ENCODE assay signal across 29 mouse cellular contexts in genomic region chr15:73969249-73970187, GRCm38 (mm10).
DNase-seq lines count a peak whose midpoint lies in the region; ATAC-seq and TF ChIP-seq lines count a peak whose summit lies in the region.
"Had no signal": no experiment of that assay in that cellular context is flagged by ENCODE, and none has a peak within 500 bp of the region (broad histone marks: within the 10 kb centered on the region; RNA-seq: fewer than 3 reads in every experiment).

No protein-coding gene starts in this region.

- no peaks in the 10 kb centered on the region for H3K27me3 ChIP-seq in forebrain, embryonic 14.5 days (replicated peaks; ENCODE audit: control insufficient read depth, insufficient read depth, low read length)
- H3K27me3 ChIP-seq in forebrain, embryonic 13.5 days, result no peaks in the 10 kb centered on the region
- no peaks in the 10 kb centered on the region for H3K27me3 ChIP-seq in neural tube, embryonic 13.5 days
- no peaks in the 10 kb centered on the region for H3K27me3 ChIP-seq in neural tube, embryonic 15.5 days (replicated peaks)
- H3K27me3 ChIP-seq: embryonic facial prominence, embryonic 13.5 days; intestine, embryonic 15.5 days; limb, embryonic 12.5 days; liver, embryonic 15.5 days; lung, embryonic 15.5 days; midbrain, embryonic 13.5 days; Patski had no signal

- no peak overlapping the region for H3K4me3 ChIP-seq in forebrain, embryonic 14.5 days (ENCODE audit: low read depth, low read length)
- no peak overlapping the region for H3K4me3 ChIP-seq in forebrain, embryonic 13.5 days
- no peak overlapping the region for H3K4me3 ChIP-seq in layer of hippocampus, adult 2 months
- H3K4me3 ChIP-seq in neural tube, embryonic 13.5 days, result no peak overlapping the region
- H3K4me3 ChIP-seq in neural tube, embryonic 15.5 days (replicated peaks), result no peak overlapping the region
- H3K4me3 ChIP-seq: embryonic facial prominence, embryonic 13.5 days; forebrain, embryonic 10.5 days; heart, adult 2 months; heart, embryonic 13.5 days; intestine, embryonic 15.5 days; limb, embryonic 12.5 days; liver, embryonic 15.5 days; lung, embryonic 15.5 days; midbrain, embryonic 13.5 days had no signal

- H3K9ac ChIP-seq in forebrain, embryonic 14.5 days (ENCODE audit: low read length), result no peak overlapping the region
- no peak overlapping the region for H3K9ac ChIP-seq in forebrain, embryonic 13.5 days
- no peak overlapping the region for H3K9ac ChIP-seq in neural tube, embryonic 13.5 days
- H3K9ac ChIP-seq in neural tube, embryonic 15.5 days (replicated peaks), result no peak overlapping the region
- H3K9ac ChIP-seq: embryonic facial prominence, embryonic 13.5 days; heart, embryonic 13.5 days; intestine, embryonic 15.5 days; limb, embryonic 12.5 days; liver, embryonic 15.5 days; lung, embryonic 15.5 days; midbrain, embryonic 13.5 days had no signal

- no peaks in the 10 kb centered on the region for H3K36me3 ChIP-seq in forebrain, embryonic 14.5 days (ENCODE audit: control insufficient read depth, insufficient read depth, low read length)
- no peaks in the 10 kb centered on the region for H3K36me3 ChIP-seq in forebrain, embryonic 13.5 days (ENCODE audit: poor library complexity, severe bottlenecking)
- H3K36me3 ChIP-seq in neural tube, embryonic 13.5 days, result no peaks in the 10 kb centered on the region
- no peaks in the 10 kb centered on the region for H3K36me3 ChIP-seq in neural tube, embryonic 15.5 days
- H3K36me3 ChIP-seq: embryonic facial prominence, embryonic 13.5 days; forebrain, embryonic 10.5 days; heart, embryonic 13.5 days; intestine, embryonic 15.5 days; limb, embryonic 12.5 days; liver, embryonic 15.5 days; lung, embryonic 15.5 days; midbrain, embryonic 13.5 days had no signal

- H3K4me1 ChIP-seq in forebrain, embryonic 14.5 days (ENCODE audit: control insufficient read depth, insufficient read depth, low read length), result no peaks in the 10 kb centered on the region
- H3K4me1 ChIP-seq in forebrain, embryonic 13.5 days, result peaks cover 6% of the 10 kb centered on the region
- peaks cover 22% of the 10 kb centered on the region for H3K4me1 ChIP-seq in neural tube, embryonic 13.5 days (replicated peaks)
- peaks cover 23% of the 10 kb centered on the region for H3K4me1 ChIP-seq in neural tube, embryonic 15.5 days
- H3K4me1 ChIP-seq: embryonic facial prominence, embryonic 13.5 days; forebrain, embryonic 10.5 days; heart, embryonic 13.5 days; intestine, embryonic 15.5 days; limb, embryonic 12.5 days; liver, embryonic 15.5 days; lung, embryonic 15.5 days had no signal

- peak; percentile 34 for DNase-seq in forebrain, embryonic 14.5 days (ENCODE audit: low spot score)
- no peak for DNase-seq in layer of hippocampus, adult 2 months (ENCODE audit: low spot score in 2 of 2)
- DNase-seq in layer of hippocampus, postnatal 25 days (ENCODE audit: extremely low spot score in 1 of 2, low spot score in 1 of 2), result no peak
- no peak for DNase-seq in neural tube, embryonic 10.5 days (ENCODE audit: extremely low spot score, low spot score)
- no peak for DNase-seq in adrenal gland, postnatal 10 days
- DNase-seq: adrenal gland, postnatal 14 days; cerebellum, adult 18-20 months; cerebellum, postnatal 10 days; heart, adult 2 months; heart, postnatal 10 days; kidney, adult 2 months; kidney, postnatal 4 days; lung, postnatal 36 days; right cerebral cortex, postnatal 25 days; spleen, adult 18-20 months; thymus, postnatal 14 days had no signal

- 62% methylated on average over 25 of the region's 25 CpGs for WGBS in forebrain, embryonic 14.5 days
- 62% methylated on average over 25 of the region's 25 CpGs for WGBS in forebrain, embryonic 13.5 days
- WGBS in neural tube, embryonic 13.5 days, result 51% methylated on average over 25 of the region's 25 CpGs
- WGBS in neural tube, embryonic 15.5 days, result 40% methylated on average over 25 of the region's 25 CpGs

- peak; percentile 28; the same call in 1 of the 2 replicates for TF ChIP-seq CTCF in layer of hippocampus, adult 2 months (conservative IDR thresholded peaks at IDR 0.05)

- ATAC-seq in forebrain, embryonic 14.5 days, result no peak
- ATAC-seq in forebrain, embryonic 13.5 days, result no peak
- peak; percentile 51; the same call in 1 of the 2 replicates for ATAC-seq in neural tube, embryonic 13.5 days (ENCODE audit: low read depth)
- ATAC-seq in neural tube, embryonic 15.5 days (ENCODE audit: low FRiP score), result peak; percentile 78
- ATAC-seq: intestine, embryonic 15.5 days; midbrain, embryonic 13.5 days; Patski had no signal

- no peak overlapping the region for H3K27ac ChIP-seq in forebrain, embryonic 14.5 days (ENCODE audit: low read depth, low read length)
- H3K27ac ChIP-seq in forebrain, embryonic 13.5 days, result no peak overlapping the region
- no peak overlapping the region for H3K27ac ChIP-seq in layer of hippocampus, adult 2 months
- peak overlapping the region; percentile 39; the same call in 1 of the 2 replicates for H3K27ac ChIP-seq in neural tube, embryonic 13.5 days (replicated peaks)
- H3K27ac ChIP-seq in neural tube, embryonic 15.5 days (replicated peaks), result peak overlapping the region; percentile 60
- H3K27ac ChIP-seq: embryonic facial prominence, embryonic 13.5 days; forebrain, embryonic 10.5 days; heart, adult 2 months; heart, embryonic 13.5 days; intestine, embryonic 15.5 days; kidney, postnatal 0 days; limb, embryonic 12.5 days; liver, embryonic 15.5 days; lung, embryonic 15.5 days; midbrain, embryonic 13.5 days had no signal

- no peaks in the 10 kb centered on the region for H3K9me3 ChIP-seq in forebrain, embryonic 14.5 days (replicated peaks; ENCODE audit: control insufficient read depth, low read length)
- H3K9me3 ChIP-seq in forebrain, embryonic 13.5 days (replicated peaks), result no peaks in the 10 kb centered on the region
- H3K9me3 ChIP-seq in neural tube, embryonic 13.5 days, result no peaks in the 10 kb centered on the region
- no peaks in the 10 kb centered on the region for H3K9me3 ChIP-seq in neural tube, embryonic 15.5 days (replicated peaks)
- H3K9me3 ChIP-seq: embryonic facial prominence, embryonic 13.5 days; forebrain, embryonic 10.5 days; heart, embryonic 13.5 days; intestine, embryonic 15.5 days; limb, embryonic 12.5 days; liver, embryonic 15.5 days; lung, embryonic 15.5 days; midbrain, embryonic 13.5 days had no signal

- H3K4me2 ChIP-seq in forebrain, embryonic 14.5 days (ENCODE audit: low read length), result no peak overlapping the region
- no peak overlapping the region for H3K4me2 ChIP-seq in forebrain, embryonic 13.5 days
- H3K4me2 ChIP-seq in neural tube, embryonic 13.5 days, result no peak overlapping the region
- H3K4me2 ChIP-seq in neural tube, embryonic 15.5 days, result no peak overlapping the region
- H3K4me2 ChIP-seq: embryonic facial prominence, embryonic 13.5 days; heart, embryonic 13.5 days; intestine, embryonic 15.5 days; limb, embryonic 12.5 days; liver, embryonic 15.5 days; lung, embryonic 15.5 days; midbrain, embryonic 13.5 days had no signal

Comparison
In these comparisons a context has a peak if more than half of its experiments do, and no peak if none do; other contexts are left out.
1. ATAC-seq: peak in neural tube, embryonic 13.5 days (single experiment) and neural tube, embryonic 15.5 days (single experiment); none in forebrain, embryonic 14.5 days (single experiment) and forebrain, embryonic 13.5 days (single experiment).
2. H3K27ac ChIP-seq: peak in neural tube, embryonic 13.5 days (single experiment) and neural tube, embryonic 15.5 days (single experiment); none in forebrain, embryonic 14.5 days (single experiment), forebrain, embryonic 13.5 days (single experiment) and layer of hippocampus, adult 2 months (single experiment).